Mouse (Mus musculus) heart, embryonic 12.5 days (tissue): ENCODE measurements around the gene Map2k5. TPM values are rescaled to one million over a fixed set of nuclear protein-coding genes. Genes with fewer than 3 reads are reported as not detected.

Experiments
- ATAC-seq: fragments of 200-750 bp; cut with Nextera tagmentation; 2 replicates; pipeline ENCODE4 v1.8.0; 2017; ENCODE audit warnings: moderate TSS enrichment, moderate library complexity; ENCODE audit not compliant: insufficient number of reproducible peaks, low FRiP score
- H3K27ac ChIP-seq: fragments of 300-500 bp; sonication (generic); 2 replicates; pipeline ENCODE4 v1.5.1; 2016; ENCODE audit warnings: mild to moderate bottlenecking, moderate library complexity; ENCODE audit not compliant: poor library complexity, severe bottlenecking
- H3K27me3 ChIP-seq: fragments of 300-500 bp; sonication (generic); replicated peaks from 2 replicates; pipeline ENCODE4 v1.6.1; 2016; ENCODE audit warnings: mild to moderate bottlenecking, moderate library complexity
- H3K36me3 ChIP-seq: fragments of 300-500 bp; sonication (generic); 2 replicates; pipeline ENCODE4 v1.6.1; 2016; ENCODE audit warnings: mild to moderate bottlenecking, moderate library complexity
- H3K4me1 ChIP-seq: fragments of 300-500 bp; sonication (generic); replicated peaks from 2 replicates; pipeline ENCODE4 v1.6.1; 2016; ENCODE audit warnings: mild to moderate bottlenecking
- H3K4me2 ChIP-seq: fragments of 300-500 bp; sonication (generic); 2 replicates; pipeline ENCODE4 v1.6.1; 2016; ENCODE audit warnings: mild to moderate bottlenecking, moderate library complexity
- H3K4me3 ChIP-seq: fragments of 300-500 bp; sonication (generic); 2 replicates; pipeline ENCODE4 v1.5.1; 2016; ENCODE audit warnings: mild to moderate bottlenecking
- H3K9ac ChIP-seq: fragments of 300-500 bp; sonication (generic); 2 replicates; pipeline ENCODE4 v1.6.1; 2016; ENCODE audit warnings: mild to moderate bottlenecking, moderate library complexity
- H3K9me3 ChIP-seq: fragments of 300-500 bp; sonication (generic); replicated peaks from 2 replicates; pipeline ENCODE4 v1.6.1; 2016; ENCODE audit warnings: mild to moderate bottlenecking, moderate library complexity
- WGBS: fragments of 180-500 bp; shearing (Covaris S2); methylation state at CpG from one replicate; pipeline ENCODE4 v1.1.7; 2016; 5-methylcytosine and 5-hydroxymethylcytosine counted together
- polyA plus RNA-seq: library from polyadenylated mRNA; unstranded; fragments of >200 nt; fragmentation: Nextera tagmentation; extraction: Ambion mirVana; gene quantifications from 2 replicates; pipeline ENCODE4 v1.2.1, GENCODE M21; 2016

Map2k5 gene
- polyA plus RNA-seq, 1 experiment from 2014 or later = 28.7 TPM

DNA sequence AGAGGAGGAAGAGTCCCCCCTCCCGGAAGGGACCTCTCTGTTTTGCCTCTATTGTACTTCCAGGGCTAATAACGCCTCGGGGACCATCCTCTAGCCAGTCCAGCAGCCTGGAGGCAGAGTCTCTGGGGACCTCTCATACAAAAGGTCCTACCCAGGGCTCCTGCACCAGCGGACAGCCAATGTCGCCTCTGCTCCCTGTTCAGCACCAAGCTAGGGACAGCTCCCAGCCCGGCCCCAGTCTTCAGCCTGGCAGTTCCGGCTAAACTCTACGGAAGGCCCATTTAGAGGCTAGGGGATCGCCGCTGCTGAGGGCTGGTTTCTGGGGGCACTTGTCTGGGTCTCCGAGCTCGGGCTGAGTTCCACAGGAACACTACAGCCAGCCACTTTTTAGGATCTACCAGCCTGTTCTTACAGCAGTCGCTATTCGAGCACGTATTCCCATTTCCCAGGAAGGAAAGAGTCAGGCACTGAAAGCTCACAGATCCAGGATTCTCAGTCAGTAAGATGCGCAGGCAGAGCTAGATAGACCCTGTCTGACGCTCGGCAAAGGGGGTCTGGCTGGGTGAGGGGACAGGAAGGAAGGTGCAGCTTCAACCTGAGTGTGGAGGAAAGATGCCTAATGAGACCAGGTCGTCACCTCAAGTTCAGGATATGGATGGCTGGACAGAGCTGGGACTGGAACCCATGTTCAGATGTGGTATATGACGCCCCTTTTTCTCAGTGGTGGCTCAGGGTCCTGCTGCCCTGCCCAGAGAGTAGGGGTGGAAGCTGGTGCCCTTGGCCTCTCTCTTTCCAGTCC, 226.4 kb downstream of the Map2k5 start:
- peaks cover 6% of the 10 kb centered on the region; the same call in 1 of the 2 replicates for H3K9me3 ChIP-seq
- H3K4me2 ChIP-seq = peak overlapping the region; percentile 20; the same call in 1 of the 2 replicates
- no peak overlapping the region for H3K27ac ChIP-seq
- ATAC-seq = 0 out of 2 replicates have a peak, but pooled peaks have one; percentile 29
- peaks cover 22% of the 10 kb centered on the region for H3K4me1 ChIP-seq
- H3K9ac ChIP-seq = no peak overlapping the region
- WGBS = 2% methylated on average over 20 of the region's 20 CpGs
- no peaks in the 10 kb centered on the region for H3K36me3 ChIP-seq
- peaks cover 97% of the 10 kb centered on the region for H3K27me3 ChIP-seq
- peak overlapping the region; percentile 5; the same call in 1 of the 2 replicates for H3K4me3 ChIP-seq

- WGBS = 3% methylated on average over 27 of the region's 27 CpGs
- no peaks in the 10 kb centered on the region for H3K36me3 ChIP-seq
- H3K4me3 ChIP-seq = peak overlapping the region; percentile 11; the same call in 1 of the 2 replicates
- peaks cover 32% of the 10 kb centered on the region for H3K4me1 ChIP-seq
- peaks cover 6% of the 10 kb centered on the region; the same call in 1 of the 2 replicates for H3K9me3 ChIP-seq
- H3K27ac ChIP-seq = no peak overlapping the region
- ATAC-seq = no peak
- no peak overlapping the region for H3K9ac ChIP-seq
- H3K4me2 ChIP-seq = no peak overlapping the region
- peaks cover 98% of the 10 kb centered on the region for H3K27me3 ChIP-seq
Observed at GRCm38 (mm10) chr9:63150086-63150800, 227.5 kb downstream of the Map2k5 start.

- no peak overlapping the region for H3K9ac ChIP-seq
- H3K9me3 ChIP-seq = peaks cover 6% of the 10 kb centered on the region; the same call in 1 of the 2 replicates
- no peaks in the 10 kb centered on the region for H3K36me3 ChIP-seq
- 1% methylated on average over 20 of the region's 20 CpGs for WGBS
- H3K27ac ChIP-seq = no peak overlapping the region
- peak overlapping the region; percentile 81 for H3K4me2 ChIP-seq
- peaks cover 41% of the 10 kb centered on the region for H3K4me1 ChIP-seq
- H3K27me3 ChIP-seq = peaks cover 100% of the 10 kb centered on the region
- ATAC-seq = no peak
- H3K4me3 ChIP-seq = peak overlapping the region; percentile 51
Observed at GRCm38 (mm10) chr9:63149372-63149766, 228.3 kb downstream of the Map2k5 start.

DNA sequence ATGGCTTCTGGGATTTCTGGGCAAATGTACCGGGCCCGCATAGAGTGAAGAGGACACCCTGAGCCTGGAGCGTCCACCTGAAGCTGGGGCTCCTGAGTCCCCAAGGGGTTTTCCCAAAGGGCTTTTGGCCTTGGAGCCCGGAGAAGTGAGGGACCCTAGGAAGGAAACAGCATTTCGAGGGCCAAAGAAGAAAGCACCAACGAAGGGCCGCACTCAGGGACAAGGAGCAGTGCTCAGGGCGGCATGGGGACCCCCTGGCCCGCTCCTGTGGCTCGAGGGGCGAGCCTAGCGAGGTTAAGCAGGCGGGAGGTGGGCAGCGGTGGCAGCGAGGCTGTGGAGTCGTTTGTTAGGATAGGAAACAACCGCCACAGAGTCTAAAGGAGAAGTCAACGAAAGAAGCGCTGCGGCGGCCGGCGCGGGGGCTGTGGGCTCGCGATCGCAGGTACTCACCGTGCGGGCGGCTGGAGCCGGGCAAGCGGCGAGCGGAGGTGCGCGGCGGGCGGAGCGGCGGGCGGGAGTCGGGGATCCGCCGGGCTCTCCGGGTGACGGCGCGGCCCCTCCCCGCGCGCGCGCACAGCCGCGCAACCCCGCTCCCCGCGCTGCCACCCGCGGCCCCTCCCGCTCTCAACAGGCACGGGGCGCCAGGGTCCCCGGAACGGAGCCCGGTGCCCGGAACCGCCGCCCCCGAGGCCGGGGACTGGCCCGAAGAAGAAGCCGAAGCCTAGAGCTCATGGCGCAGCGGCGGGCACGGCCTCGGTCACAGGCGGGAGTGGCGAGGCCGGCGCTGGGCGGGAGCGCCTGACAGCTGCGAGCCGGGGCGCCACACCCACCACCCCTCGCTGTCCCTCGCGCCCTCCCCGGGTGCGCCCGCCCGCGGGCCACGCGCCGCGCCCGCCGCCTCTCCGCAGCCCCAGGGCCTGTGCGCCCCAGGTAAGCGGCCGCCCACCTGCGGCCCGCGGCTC, 229.0 kb downstream of the Map2k5 start, which contains the start of gene Skor1:
Gene Skor1 (minus strand): TSS at position 552 of the 962 bp plus-strand sequence.
- Histone ChIP-seq H3K9me3 (peaks cover 5% of the 10 kb centered on the region; the same call in 1 of the 2 replicates), H3K4me1 (peaks cover 46% of the 10 kb centered on the region), H3K27ac (no peak within 1 kb of the TSS), H3K9ac (peak within 1 kb of the TSS; percentile 42; the same call in 1 of the 2 replicates), H3K27me3 (peaks cover 100% of the 10 kb centered on the region), H3K4me2 (peak within 1 kb of the TSS; percentile 81), H3K4me3 (peak within 1 kb of the TSS; percentile 51), H3K36me3 (no peaks in the 10 kb centered on the region)
- no peak for ATAC-seq
- 1% methylated on average over 107 of the region's 108 CpGs for WGBS

DNA sequence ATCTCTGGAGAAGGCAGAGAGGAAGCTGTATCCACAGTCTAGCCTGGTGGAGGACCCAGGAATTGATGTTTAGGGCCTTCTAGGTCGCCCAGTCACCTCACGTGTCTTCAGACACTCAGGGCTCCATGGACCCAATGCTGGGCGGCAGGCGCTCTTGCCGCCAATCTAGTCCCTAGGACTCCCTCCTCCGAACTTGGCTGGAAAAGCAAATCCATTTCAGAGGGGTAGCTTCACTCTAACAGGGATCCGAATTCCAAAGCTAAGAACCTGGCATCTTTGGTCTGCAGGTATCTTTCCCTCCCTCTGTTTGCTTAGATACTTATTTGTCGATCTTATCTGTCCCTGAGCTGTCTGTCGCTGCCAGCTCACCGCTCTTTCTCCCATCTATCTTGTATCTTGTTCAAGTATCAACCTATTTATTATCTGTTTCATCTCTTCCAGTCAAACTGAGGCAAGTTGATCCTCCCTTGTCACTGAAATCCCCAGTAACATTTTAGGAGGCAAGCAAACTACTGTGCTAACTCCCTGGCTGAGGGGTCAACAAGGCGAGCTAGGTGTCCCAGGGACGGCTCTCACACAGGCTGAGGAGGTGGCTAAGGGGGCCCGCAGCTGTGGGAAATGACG, 229.8 kb downstream of the Map2k5 start:
- ATAC-seq = no peak
- Histone ChIP-seq H3K4me1 (peaks cover 54% of the 10 kb centered on the region), H3K4me3 (no peak overlapping the region)

DNA sequence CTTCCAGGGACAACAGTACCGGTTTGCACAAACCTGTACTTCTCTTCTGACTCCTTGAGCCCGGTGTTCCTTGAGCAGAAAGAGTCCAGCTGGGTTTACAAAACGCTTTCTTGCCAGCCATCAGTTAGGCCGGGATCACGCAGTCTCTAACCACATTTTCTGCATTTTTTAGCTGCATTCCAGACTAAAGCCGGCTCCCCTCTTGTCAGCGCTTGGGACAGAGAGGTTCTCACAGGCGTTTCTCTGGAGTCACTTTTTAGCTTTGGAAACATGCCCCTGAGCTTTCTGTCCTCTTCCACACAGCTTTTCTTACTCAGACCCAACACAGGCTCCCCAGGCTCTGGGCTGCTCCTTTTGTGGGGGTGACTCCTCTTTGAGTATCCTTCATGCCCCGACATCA, 230.4 kb downstream of the Map2k5 start:
- 0% methylated on average over 9 of the region's 9 CpGs for WGBS
- Histone ChIP-seq H3K4me2 (peak overlapping the region; percentile 64; the same call in 1 of the 2 replicates), H3K4me1 (peaks cover 60% of the 10 kb centered on the region), H3K9me3 (no peaks in the 10 kb centered on the region), H3K27me3 (peaks cover 100% of the 10 kb centered on the region), H3K4me3 (peak overlapping the region; percentile 43), H3K27ac (no peak overlapping the region), H3K9ac (no peak overlapping the region), H3K36me3 (no peaks in the 10 kb centered on the region)
- no peak for ATAC-seq

More for the DNA sequence above, 229.8 kb downstream of the Map2k5 start:
- Histone ChIP-seq H3K27ac (no peak overlapping the region), H3K4me2 (no peak overlapping the region), H3K9ac (no peak overlapping the region), H3K36me3 (no peaks in the 10 kb centered on the region), H3K27me3 (peaks cover 100% of the 10 kb centered on the region), H3K9me3 (no peaks in the 10 kb centered on the region)
- WGBS = 1% methylated on average over 14 of the region's 14 CpGs

DNA sequence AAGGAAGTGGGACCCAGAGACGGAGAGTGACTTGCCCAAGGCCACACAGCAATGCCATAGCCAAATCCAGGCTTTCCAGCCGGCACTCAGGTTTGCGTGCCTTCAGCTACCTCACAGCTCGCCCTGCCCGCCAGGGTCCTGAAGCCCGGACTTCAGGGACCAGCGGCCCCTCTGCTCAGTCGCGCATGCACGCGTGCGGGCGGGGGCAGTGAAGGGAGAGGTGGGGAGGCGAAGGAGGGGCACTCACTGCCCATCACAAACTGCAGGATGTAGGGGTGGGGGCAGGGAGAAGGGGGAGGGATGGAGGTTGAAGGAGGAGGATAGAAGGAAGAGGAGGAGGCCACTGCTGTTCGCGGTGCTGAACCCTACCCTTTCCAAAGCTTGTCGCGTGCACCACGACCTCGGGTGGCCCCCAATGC, 230.8 kb downstream of the Map2k5 start:
- Histone ChIP-seq H3K36me3 (no peaks in the 10 kb centered on the region), H3K27me3 (peaks cover 100% of the 10 kb centered on the region), H3K9me3 (no peaks in the 10 kb centered on the region), H3K9ac (no peak overlapping the region), H3K27ac (no peak overlapping the region), H3K4me2 (peak overlapping the region; percentile 64), H3K4me3 (peak overlapping the region; percentile 43), H3K4me1 (peaks cover 64% of the 10 kb centered on the region)
- no peak for ATAC-seq
- WGBS = under 1% methylated on average over 20 of the region's 20 CpGs

- Histone ChIP-seq H3K36me3 (no peaks in the 10 kb centered on the region), H3K4me3 (peak overlapping the region; percentile 43), H3K27me3 (peaks cover 100% of the 10 kb centered on the region), H3K4me1 (peaks cover 66% of the 10 kb centered on the region), H3K27ac (no peak overlapping the region), H3K9me3 (no peaks in the 10 kb centered on the region), H3K4me2 (peak overlapping the region; percentile 64), H3K9ac (0 out of 2 replicates have a peak overlapping the region, but pooled peaks have one; percentile 15)
- ATAC-seq = no peak
- WGBS = under 1% methylated on average over 46 of the region's 46 CpGs
Observed at GRCm38 (mm10) chr9:63146126-63146855, 231.4 kb downstream of the Map2k5 start.

DNA sequence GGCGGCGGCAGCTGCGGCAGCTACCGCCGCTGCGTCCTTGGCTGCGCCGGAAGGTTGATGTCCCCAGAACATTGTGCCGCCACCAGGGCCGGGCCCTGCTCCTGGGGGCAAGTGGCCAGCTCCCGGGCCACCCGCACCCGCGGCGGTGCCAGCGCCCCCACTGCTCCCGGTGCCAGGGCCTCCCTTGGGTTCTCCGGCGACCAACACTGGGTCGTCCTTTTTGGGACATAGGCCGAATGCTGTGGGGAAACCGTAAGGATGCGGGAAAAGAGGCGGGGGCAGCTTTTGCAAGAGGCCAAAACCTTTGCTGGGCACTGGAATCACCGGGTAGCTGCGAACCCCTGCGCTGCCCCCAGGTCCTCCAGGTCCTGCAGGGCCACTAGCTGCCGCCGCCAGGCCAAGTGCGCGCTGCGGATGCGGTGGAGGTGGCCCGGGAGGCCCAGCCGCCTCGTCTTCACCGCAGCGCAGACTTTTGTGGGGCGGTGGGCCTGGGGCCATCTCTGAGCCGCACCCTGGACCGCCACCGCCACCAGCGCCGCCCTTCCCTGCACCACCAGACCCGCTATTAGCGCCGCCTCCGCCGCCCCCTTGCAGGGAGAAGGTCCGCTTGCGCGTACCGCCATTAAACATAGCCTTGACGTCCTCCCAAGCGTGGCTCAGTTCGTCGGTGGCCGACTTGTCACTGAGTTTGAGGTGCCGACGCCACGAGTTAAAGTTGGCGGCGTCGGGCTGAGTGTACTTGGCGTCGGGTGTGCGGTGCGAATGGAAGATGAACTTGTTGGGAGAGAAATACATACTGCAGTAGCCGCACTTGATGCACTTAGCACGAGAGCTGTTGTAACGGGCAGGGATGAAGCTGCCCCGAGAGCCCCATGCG, 232.2 kb downstream of the Map2k5 start:
- Histone ChIP-seq H3K9ac (no peak overlapping the region), H3K4me2 (peak overlapping the region; percentile 64), H3K4me3 (peak overlapping the region; percentile 43), H3K27me3 (peaks cover 99% of the 10 kb centered on the region), H3K36me3 (no peaks in the 10 kb centered on the region), H3K27ac (no peak overlapping the region), H3K9me3 (no peaks in the 10 kb centered on the region), H3K4me1 (peaks cover 64% of the 10 kb centered on the region)
- 1% methylated on average over 73 of the region's 73 CpGs for WGBS
- no peak for ATAC-seq
